Mouse (Mus musculus): ENCODE data around the gene Foxl1. TPM values are rescaled to one million over a fixed set of nuclear protein-coding genes. Genes with fewer than 3 reads are reported as not detected.

The Foxl1 gene
- polyA plus RNA-seq, 1 experiment from 2014 or later = 0.05 TPM

DNA sequence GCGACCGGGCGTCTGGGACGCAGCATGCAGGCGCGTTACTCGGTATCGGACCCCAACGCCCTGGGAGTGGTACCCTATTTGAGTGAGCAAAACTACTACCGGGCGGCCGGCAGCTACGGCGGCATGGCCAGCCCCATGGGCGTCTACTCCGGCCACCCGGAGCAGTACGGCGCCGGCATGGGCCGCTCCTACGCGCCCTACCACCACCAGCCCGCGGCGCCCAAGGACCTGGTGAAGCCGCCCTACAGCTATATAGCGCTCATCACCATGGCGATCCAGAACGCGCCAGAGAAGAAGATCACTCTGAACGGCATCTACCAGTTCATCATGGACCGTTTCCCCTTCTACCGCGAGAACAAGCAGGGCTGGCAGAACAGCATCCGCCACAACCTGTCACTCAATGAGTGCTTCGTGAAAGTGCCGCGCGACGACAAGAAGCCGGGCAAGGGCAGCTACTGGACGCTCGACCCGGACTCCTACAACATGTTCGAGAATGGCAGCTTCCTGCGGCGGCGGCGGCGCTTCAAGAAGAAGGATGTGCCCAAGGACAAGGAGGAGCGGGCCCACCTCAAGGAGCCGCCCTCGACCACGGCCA lies 11.1 kb upstream of the Foxl1 start:
- DNase-seq (ENCODE audit: low read depth, low spot score) (no peak), ATAC-seq (peak; percentile 20)
- H3K27me3 ChIP-seq = no peaks in the 10 kb centered on the region
- ChIA-PET POLR2A (no interaction called here), CTCF (interaction anchor here (1.0 to 1.7 kb wide), 3 partner anchors 9 to 115 kb away, joined by 3 to 4 read pairs (median 3); no protein-coding TSS in a partner anchor)
- no peak for TF ChIP-seq CTCF (IDR thresholded peaks at IDR 0.05)
- in situ Hi-C loops (cut with MboI; ENCODE audit: low pct_unique_long_range_greater_than_20kb) = loop anchor here (5.0 kb wide), 1 partner anchor 96 kb away; no protein-coding TSS in a partner anchor

DNA sequence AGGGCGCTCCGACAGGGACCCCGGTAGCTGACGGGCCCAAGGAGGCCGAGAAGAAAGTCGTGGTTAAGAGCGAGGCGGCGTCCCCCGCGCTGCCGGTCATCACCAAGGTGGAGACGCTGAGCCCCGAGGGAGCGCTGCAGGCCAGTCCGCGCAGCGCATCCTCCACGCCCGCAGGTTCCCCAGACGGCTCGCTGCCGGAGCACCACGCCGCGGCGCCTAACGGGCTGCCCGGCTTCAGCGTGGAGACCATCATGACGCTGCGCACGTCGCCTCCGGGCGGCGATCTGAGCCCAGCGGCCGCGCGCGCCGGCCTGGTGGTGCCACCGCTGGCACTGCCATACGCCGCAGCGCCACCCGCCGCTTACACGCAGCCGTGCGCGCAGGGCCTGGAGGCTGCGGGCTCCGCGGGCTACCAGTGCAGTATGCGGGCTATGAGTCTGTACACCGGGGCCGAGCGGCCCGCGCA lies 10.5 kb upstream of the Foxl1 start:
- no peak for TF ChIP-seq CTCF (IDR thresholded peaks at IDR 0.05)
- POLR2A ChIA-PET = no interaction called here
- no peaks in the 10 kb centered on the region for H3K27me3 ChIP-seq
- CTCF ChIA-PET = interaction anchor here (1.7 kb wide), 1 partner anchor 8 kb away, joined by 4 read pairs; no protein-coding TSS in a partner anchor
- in situ Hi-C loops (cut with MboI; ENCODE audit: low pct_unique_long_range_greater_than_20kb) = loop anchor here (5.0 kb wide), 1 partner anchor 95 kb away; no protein-coding TSS in a partner anchor
- ATAC-seq (no peak), DNase-seq (ENCODE audit: low read depth, low spot score) (no peak)

DNA sequence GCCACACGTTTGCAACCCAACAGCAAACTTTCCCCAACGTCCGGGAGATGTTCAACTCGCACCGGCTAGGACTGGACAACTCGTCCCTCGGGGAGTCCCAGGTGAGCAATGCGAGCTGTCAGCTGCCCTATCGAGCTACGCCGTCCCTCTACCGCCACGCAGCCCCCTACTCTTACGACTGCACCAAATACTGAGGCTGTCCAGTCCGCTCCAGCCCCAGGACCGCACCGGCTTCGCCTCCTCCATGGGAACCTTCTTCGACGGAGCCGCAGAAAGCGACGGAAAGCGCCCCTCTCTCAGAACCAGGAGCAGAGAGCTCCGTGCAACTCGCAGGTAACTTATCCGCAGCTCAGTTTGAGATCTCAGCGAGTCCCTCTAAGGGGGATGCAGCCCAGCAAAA lies 9.8 kb upstream of the Foxl1 start:
- ChIA-PET POLR2A (no interaction called here), CTCF (no interaction called here)
- in situ Hi-C loops (cut with MboI; ENCODE audit: low pct_unique_long_range_greater_than_20kb) = loop anchor here (5.0 kb wide), 1 partner anchor 94 kb away; no protein-coding TSS in a partner anchor
- TF ChIP-seq CTCF (IDR thresholded peaks at IDR 0.05) = no peak
- no peak for DNase-seq (ENCODE audit: low read depth, low spot score)
- H3K27me3 ChIP-seq = no peaks in the 10 kb centered on the region
- ATAC-seq = no peak

DNA sequence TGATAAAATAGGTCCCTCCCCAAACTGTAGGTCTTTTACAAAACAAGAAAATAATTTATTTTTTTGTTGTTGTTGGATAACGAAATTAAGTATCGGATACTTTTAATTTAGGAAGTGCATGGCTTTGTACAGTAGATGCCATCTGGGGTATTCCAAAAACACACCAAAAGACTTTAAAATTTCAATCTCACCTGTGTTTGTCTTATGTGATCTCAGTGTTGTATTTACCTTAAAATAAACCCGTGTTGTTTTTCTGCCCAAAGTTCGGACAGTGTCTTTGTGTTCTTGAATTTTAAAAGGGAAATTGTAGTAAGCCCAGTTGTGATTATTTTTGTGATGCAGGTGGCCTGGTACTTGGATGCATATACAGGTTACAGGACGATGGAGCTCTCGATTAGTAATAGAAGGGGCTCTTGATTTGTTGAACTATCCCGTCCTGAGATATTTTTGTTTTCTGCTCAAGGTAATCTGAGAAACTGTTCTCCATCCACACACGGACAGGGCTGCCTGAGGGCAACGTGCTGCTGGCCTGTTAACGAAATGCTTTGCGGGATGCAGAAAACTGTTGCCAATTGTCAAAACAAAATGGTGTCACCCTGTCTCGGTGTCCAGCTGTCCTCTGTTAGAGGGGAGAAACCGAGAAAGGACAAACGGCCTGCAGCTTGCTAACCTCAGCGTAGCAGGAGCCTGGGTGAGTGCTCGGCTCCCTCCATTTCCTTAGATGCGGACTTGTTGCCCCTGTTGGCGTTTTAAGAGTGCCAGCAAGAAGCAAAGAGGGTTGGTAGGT lies 8.9 kb upstream of the Foxl1 start:
- no peak for TF ChIP-seq CTCF (IDR thresholded peaks at IDR 0.05)
- no peaks in the 10 kb centered on the region for H3K27me3 ChIP-seq
- DNase-seq (ENCODE audit: low read depth, low spot score) (no peak), ATAC-seq (no peak)
- POLR2A ChIA-PET = no interaction called here
- CTCF ChIA-PET = no interaction called here
- in situ Hi-C loops (cut with MboI; ENCODE audit: low pct_unique_long_range_greater_than_20kb) = loop anchor here (5.0 kb wide), 1 partner anchor 93 kb away; no protein-coding TSS in a partner anchor

DNA sequence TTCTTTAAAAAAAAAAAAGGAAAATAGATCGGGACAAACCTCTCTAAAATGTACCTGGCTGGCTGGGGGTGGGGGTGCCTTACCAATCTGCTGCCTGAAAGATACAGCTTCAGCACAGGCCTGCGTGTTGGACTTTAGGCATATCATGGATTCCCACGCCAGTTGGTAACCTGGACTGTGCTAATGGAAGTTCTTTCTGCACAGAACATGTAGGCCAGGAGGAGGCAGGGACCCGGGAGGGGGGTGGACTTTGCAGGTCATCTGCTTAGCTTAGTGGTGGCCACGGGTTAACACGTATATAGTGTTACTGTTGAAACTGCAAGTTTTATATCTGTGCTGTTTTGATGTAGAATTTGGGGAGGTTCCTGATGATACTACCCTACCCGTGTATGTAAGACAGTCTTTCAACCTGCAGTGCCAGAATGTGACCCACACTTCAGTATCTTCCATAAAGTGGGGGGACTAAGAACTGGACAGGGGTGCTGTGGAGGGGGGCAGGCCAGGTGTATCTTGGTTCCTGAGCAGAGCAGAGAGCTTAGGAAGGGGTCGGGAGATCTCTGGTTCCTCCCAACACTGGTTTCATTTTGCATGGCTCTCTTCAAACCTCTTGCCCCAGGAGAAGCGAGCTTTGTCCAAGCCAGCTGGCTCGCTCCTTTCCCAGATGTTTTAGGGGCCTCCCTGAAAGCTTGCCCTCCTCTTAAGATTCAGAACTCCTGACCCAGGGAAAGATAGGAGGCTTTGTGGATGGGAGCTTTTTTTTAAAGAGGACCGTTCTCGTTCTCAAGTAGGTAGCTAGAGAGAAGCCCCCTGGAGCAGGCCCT lies 7.9 kb upstream of the Foxl1 start:
- ATAC-seq = no peak
- in situ Hi-C loops (cut with MboI; ENCODE audit: low pct_unique_long_range_greater_than_20kb) = loop anchor here (5.0 kb wide), 1 partner anchor 92 kb away; no protein-coding TSS in a partner anchor
- no peaks in the 10 kb centered on the region for H3K27me3 ChIP-seq
- TF ChIP-seq CTCF (IDR thresholded peaks at IDR 0.05) = no peak
- ChIA-PET POLR2A (no interaction called here), CTCF (interaction anchor here (0.6 kb wide), 1 partner anchor 60 kb away, joined by 3 read pairs; no protein-coding TSS in a partner anchor)
- no peak for DNase-seq (ENCODE audit: low read depth, low spot score)

DNA sequence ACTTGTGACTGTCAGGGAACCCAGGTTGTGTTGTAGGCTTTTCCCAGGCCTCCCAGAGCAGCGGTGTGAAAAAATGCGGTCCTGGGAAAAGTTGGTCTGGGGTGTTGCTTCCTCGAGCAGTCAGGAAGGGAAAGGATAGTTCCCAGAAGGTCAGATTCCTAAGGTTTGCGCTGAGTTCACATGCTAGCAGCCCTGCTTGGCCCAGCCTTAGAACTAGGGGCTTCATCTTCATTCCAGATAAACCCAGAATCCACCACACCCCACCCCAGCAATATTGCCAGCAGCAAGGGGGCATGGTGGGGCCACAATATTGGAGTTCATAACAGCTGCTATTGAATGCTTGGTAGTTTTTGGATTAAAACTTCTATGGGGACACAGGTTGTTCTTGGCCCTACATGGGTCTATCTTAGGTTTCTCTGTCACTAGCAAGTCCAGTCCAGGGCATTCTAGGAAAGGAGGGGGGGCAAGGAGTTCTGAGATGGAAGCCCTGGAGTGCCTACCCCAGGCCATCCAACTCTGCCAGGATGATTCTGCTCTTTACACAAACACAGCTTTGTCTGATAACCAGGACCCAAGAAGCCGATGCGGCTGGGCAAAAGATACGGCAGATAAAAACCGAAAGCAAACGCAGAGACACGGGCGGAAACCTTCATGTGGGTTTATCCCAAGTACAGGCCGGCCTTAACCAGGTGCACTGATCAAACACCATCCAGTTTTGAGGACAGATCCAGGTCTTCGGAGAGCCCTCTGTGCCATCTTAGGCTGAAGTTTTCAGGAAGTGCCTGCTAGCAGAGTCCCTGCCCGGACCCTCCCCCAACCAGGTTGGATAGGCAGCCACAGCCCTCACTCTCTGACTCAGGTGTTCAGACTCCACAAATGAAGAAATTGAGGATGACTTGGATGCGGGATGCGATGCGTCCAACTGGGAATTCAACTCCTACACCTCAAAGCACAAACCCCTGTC lies 7.0 kb upstream of the Foxl1 start:
- no peak for ATAC-seq
- in situ Hi-C loops (cut with MboI; ENCODE audit: low pct_unique_long_range_greater_than_20kb) = no loop called here
- no peak for DNase-seq (ENCODE audit: low read depth, low spot score)
- ChIA-PET POLR2A (no interaction called here), CTCF (interaction anchor here (0.6 kb wide), 1 partner anchor 60 kb away, joined by 3 read pairs; no protein-coding TSS in a partner anchor)
- no peak for TF ChIP-seq CTCF (IDR thresholded peaks at IDR 0.05)
- no peaks in the 10 kb centered on the region for H3K27me3 ChIP-seq

DNA sequence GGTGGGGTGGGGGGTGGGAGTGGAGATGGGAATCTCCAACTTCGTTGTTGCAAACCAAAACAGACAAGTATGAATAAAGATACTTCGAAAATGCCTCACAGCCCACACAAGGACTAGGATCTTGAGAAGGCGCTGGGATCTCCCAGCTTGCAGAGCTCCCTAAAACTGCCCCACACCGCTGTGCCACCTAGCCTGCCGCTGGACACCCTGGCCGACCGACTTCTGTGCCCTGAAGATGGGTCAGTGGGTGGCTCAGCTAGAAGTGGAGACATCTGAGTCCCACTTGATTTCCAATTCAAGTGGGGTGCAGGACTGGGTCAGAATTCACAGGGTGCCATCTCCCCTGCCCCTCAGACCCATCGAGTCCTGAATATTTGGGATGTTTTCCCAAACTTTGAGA lies 6.0 kb upstream of the Foxl1 start:
- ATAC-seq (no peak), DNase-seq (ENCODE audit: low read depth, low spot score) (no peak)
- TF ChIP-seq CTCF (IDR thresholded peaks at IDR 0.05) = no peak
- CTCF ChIA-PET = no interaction called here
- POLR2A ChIA-PET = no interaction called here
- in situ Hi-C loops (cut with MboI; ENCODE audit: low pct_unique_long_range_greater_than_20kb) = no loop called here
- no peaks in the 10 kb centered on the region for H3K27me3 ChIP-seq

DNA sequence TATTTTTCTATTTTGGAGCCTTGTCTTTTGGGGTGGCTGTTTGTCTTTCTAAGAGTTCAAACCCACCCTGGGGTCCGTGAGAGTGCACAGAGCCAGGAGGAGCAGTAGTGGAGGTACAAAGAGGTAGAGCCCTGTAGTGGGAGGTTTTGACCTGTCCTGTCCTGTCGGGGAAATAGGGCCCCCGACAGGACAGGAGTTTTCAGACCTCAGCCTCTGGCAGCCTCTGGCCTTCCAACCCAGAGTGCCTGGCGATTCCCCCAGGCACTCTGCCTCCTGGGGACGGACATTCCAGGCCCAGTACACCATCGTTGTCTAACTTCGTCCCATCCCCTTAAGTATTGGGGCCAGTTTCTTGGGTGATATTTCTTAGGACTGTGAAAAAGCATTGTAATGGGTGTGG lies 5.4 kb upstream of the Foxl1 start:
- in situ Hi-C loops (cut with MboI; ENCODE audit: low pct_unique_long_range_greater_than_20kb) = no loop called here
- POLR2A ChIA-PET = no interaction called here
- TF ChIP-seq CTCF (IDR thresholded peaks at IDR 0.05) = no peak
- CTCF ChIA-PET = no interaction called here
- no peak for ATAC-seq
- H3K27me3 ChIP-seq = no peaks in the 10 kb centered on the region
- DNase-seq (ENCODE audit: low read depth, low spot score) = no peak

DNA sequence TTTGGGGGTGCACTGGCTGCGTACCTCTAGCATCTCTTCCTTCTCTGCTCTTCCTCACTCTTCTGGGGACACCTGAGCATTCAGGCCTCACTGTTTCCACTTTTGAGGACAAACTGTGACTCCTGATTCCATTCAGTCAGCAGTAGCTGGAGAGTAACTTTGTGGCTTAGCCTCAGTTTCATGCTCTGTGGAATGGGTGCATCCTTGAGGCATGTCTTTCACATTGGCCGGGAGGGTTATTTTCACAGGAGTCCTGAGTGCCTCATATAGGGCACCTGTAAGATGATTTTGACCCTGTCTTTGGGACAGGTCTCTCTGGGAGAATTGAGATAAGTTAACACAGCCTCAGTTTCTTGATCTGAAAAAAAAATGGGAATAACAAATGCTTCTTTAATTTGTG lies 4.6 kb upstream of the Foxl1 start:
- ChIA-PET CTCF (no interaction called here), POLR2A (no interaction called here)
- TF ChIP-seq CTCF (IDR thresholded peaks at IDR 0.05) = no peak
- no peak for DNase-seq (ENCODE audit: low read depth, low spot score)
- in situ Hi-C loops (cut with MboI; ENCODE audit: low pct_unique_long_range_greater_than_20kb) = no loop called here
- no peaks in the 10 kb centered on the region for H3K27me3 ChIP-seq
- ATAC-seq = no peak
